Mouse (Mus musculus): ENCODE data around the gene Wfdc5. TPM values are rescaled to one million over a fixed set of nuclear protein-coding genes. Genes with fewer than 3 reads are reported as not detected.

Gene Wfdc5
- polyA plus RNA-seq, 1 experiment from 2014 or later = not detected

- Histone ChIP-seq H3K4me3 (ENCODE audit: low read depth, low read length) (peak overlapping the region; percentile 28), H3K27ac (ENCODE audit: low read depth, low read length) (no peak overlapping the region), H3K27me3 (replicated peaks; ENCODE audit: control insufficient read depth, insufficient read depth, low read length) (peaks cover 56% of the 10 kb centered on the region), H3K36me3 (ENCODE audit: control insufficient read depth, insufficient read depth, low read length) (no peaks in the 10 kb centered on the region), H3K4me1 (ENCODE audit: control insufficient read depth, insufficient read depth, low read length) (0 out of 2 replicates have a peak, but pooled peaks cover 3% of the 10 kb centered on the region), H3K9ac (ENCODE audit: low read length) (peak overlapping the region; percentile 37; the same call in 1 of the 2 replicates), H3K9me3 (replicated peaks; ENCODE audit: control insufficient read depth, low read length) (no peaks in the 10 kb centered on the region), H3K4me2 (ENCODE audit: low read length) (peak overlapping the region; percentile 51)
- ATAC-seq = peak; percentile 55; the same call in 1 of the 2 replicates
- DNase-seq (ENCODE audit: low spot score) = peak; percentile 14
- 13% methylated on average over 90 of the region's 90 CpGs for WGBS
These were observed 14.6 kb downstream of the Wfdc5 start for GRCm38 (mm10) chr2:164167752-164168570.

- Histone ChIP-seq H3K4me3 (ENCODE audit: low read depth, low read length) (no peak overlapping the region), H3K9me3 (replicated peaks; ENCODE audit: control insufficient read depth, low read length) (no peaks in the 10 kb centered on the region), H3K27me3 (replicated peaks; ENCODE audit: control insufficient read depth, insufficient read depth, low read length) (peaks cover 35% of the 10 kb centered on the region), H3K27ac (ENCODE audit: low read depth, low read length) (no peak overlapping the region), H3K4me1 (ENCODE audit: control insufficient read depth, insufficient read depth, low read length) (no peaks in the 10 kb centered on the region), H3K36me3 (ENCODE audit: control insufficient read depth, insufficient read depth, low read length) (no peaks in the 10 kb centered on the region), H3K4me2 (ENCODE audit: low read length) (no peak overlapping the region), H3K9ac (ENCODE audit: low read length) (no peak overlapping the region)
- DNase-seq (ENCODE audit: low spot score) (no peak), ATAC-seq (no peak)
- WGBS = 96% methylated on average over 5 of the region's 5 CpGs
These were observed 17.6 kb downstream of the Wfdc5 start for GRCm38 (mm10) chr2:164164941-164165340.

DNA sequence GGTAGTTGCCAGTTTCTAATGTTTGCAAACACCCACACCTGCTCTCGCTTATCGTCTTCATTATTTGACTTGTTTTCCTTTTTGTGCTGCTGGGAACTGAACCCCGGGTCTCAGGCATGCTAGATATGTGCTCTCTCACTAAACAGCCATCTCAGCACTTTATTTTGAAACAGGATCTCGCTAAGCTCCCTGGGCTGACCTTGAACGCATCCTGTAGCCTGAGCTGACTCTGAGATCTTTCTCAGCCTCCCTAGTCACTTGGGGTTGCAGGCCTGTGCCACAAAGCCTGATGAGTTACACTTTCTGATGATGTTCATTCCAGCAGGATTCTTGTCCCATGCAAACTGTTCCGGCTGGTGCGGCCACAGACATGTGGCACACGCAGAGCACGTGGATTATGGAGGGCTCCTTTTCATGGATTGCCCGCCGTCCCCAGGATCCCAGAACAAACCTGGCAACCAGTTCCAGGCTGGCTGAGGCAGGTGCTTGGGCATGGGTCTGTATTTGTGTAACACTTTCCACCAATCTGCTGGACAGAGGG, 21.0 kb downstream of the Wfdc5 start:
- H3K27ac ChIP-seq (ENCODE audit: low read depth, low read length) = no peak overlapping the region
- H3K4me1 ChIP-seq (ENCODE audit: control insufficient read depth, insufficient read depth, low read length) = no peaks in the 10 kb centered on the region
- no peaks in the 10 kb centered on the region for H3K9me3 ChIP-seq (replicated peaks; ENCODE audit: control insufficient read depth, low read length)
- ATAC-seq (no peak), DNase-seq (ENCODE audit: low spot score) (no peak)
- 88% methylated on average over 11 of the region's 11 CpGs for WGBS
- H3K36me3 ChIP-seq (ENCODE audit: control insufficient read depth, insufficient read depth, low read length) = no peaks in the 10 kb centered on the region
- peaks cover 1% of the 10 kb centered on the region for H3K27me3 ChIP-seq (replicated peaks; ENCODE audit: control insufficient read depth, insufficient read depth, low read length)
- no peak overlapping the region for H3K9ac ChIP-seq (ENCODE audit: low read length)
- H3K4me2 ChIP-seq (ENCODE audit: low read length) = no peak overlapping the region
- no peak overlapping the region for H3K4me3 ChIP-seq (ENCODE audit: low read depth, low read length)

DNA sequence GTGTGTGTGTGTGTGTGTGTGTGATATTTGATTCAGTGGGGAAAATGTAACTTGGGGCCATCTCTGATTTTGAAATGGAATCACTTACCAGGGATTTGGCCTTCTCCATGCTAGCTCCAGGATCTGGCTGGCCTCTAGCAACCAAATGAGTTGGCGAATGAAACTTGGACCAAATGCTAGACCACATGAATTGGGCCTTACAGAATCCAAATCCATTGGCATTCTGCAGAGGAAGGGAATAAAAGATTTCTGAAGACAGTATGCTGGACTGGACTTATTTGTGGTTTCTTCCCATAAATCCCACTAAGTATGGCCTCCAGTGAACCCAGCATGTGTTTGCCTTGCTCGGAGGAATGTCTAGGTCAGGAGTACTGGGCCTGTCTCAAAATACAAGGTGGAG, 23.7 kb downstream of the Wfdc5 start:
- WGBS = 92% methylated on average over 2 of the region's 2 CpGs

DNA sequence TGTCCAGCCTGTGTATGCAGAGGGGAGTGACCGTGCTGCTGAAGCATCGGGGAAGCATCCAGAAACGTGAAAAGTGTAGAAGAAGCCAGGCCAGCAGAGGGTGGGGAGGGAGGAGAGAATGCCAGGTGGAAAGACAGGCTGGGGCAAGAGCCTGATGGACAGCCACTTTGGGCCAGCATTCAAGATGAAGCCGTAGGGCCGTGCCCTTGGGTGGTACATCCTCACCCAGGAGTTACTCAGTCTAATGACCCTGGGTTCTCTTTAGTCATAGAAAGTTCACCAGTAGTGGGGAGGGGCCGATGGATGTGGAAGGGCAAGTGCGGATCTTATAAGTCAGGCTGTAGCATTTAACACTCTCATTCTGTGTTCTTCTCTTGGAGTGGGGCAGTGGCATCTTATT, 26.4 kb downstream of the Wfdc5 start:
- 88% methylated on average over 7 of the region's 7 CpGs for WGBS
- no peak overlapping the region for H3K27ac ChIP-seq (ENCODE audit: low read depth, low read length)
- no peaks in the 10 kb centered on the region for H3K4me1 ChIP-seq (ENCODE audit: control insufficient read depth, insufficient read depth, low read length)
- no peaks in the 10 kb centered on the region for H3K27me3 ChIP-seq (replicated peaks; ENCODE audit: control insufficient read depth, insufficient read depth, low read length)
- H3K4me3 ChIP-seq (ENCODE audit: low read depth, low read length) = no peak overlapping the region
- ATAC-seq = no peak
- H3K4me2 ChIP-seq (ENCODE audit: low read length) = no peak overlapping the region
- no peak overlapping the region for H3K9ac ChIP-seq (ENCODE audit: low read length)
- H3K9me3 ChIP-seq (replicated peaks; ENCODE audit: control insufficient read depth, low read length) = no peaks in the 10 kb centered on the region
- DNase-seq (ENCODE audit: low spot score) = no peak
- H3K36me3 ChIP-seq (ENCODE audit: control insufficient read depth, insufficient read depth, low read length) = peaks cover 41% of the 10 kb centered on the region

More for the DNA sequence above, 23.7 kb downstream of the Wfdc5 start:
- no peak for ATAC-seq
- Histone ChIP-seq H3K36me3 (ENCODE audit: control insufficient read depth, insufficient read depth, low read length) (peaks cover 16% of the 10 kb centered on the region), H3K9me3 (replicated peaks; ENCODE audit: control insufficient read depth, low read length) (no peaks in the 10 kb centered on the region), H3K27ac (ENCODE audit: low read depth, low read length) (no peak overlapping the region), H3K4me1 (ENCODE audit: control insufficient read depth, insufficient read depth, low read length) (no peaks in the 10 kb centered on the region), H3K9ac (ENCODE audit: low read length) (no peak overlapping the region), H3K4me3 (ENCODE audit: low read depth, low read length) (no peak overlapping the region), H3K27me3 (replicated peaks; ENCODE audit: control insufficient read depth, insufficient read depth, low read length) (no peaks in the 10 kb centered on the region), H3K4me2 (ENCODE audit: low read length) (no peak overlapping the region)
- no peak for DNase-seq (ENCODE audit: low spot score)

DNA sequence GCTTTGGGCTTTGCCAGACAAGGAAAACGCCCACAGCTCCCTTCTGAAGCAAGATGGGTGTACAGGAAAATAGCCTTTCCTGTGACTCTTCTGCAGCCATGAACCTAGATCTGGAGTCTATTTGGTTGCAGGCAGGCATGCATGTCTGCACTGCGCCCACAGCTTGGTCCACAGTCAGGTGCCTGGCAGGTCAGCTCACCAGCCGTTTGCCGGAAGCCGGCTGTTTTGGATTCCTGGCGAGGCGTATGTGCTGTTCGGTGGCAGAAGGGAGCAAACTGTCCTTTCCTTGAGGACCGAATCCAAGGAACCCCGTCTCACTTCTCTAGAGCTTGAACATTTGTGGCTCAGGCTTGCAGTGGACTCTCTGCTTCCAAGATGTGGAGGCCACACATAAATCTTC, 28.5 kb downstream of the Wfdc5 start:
- Histone ChIP-seq H3K4me2 (ENCODE audit: low read length) (no peak overlapping the region), H3K4me3 (ENCODE audit: low read depth, low read length) (no peak overlapping the region), H3K4me1 (ENCODE audit: control insufficient read depth, insufficient read depth, low read length) (no peaks in the 10 kb centered on the region), H3K27me3 (replicated peaks; ENCODE audit: control insufficient read depth, insufficient read depth, low read length) (no peaks in the 10 kb centered on the region), H3K27ac (ENCODE audit: low read depth, low read length) (no peak overlapping the region), H3K36me3 (ENCODE audit: control insufficient read depth, insufficient read depth, low read length) (peaks cover 41% of the 10 kb centered on the region), H3K9me3 (replicated peaks; ENCODE audit: control insufficient read depth, low read length) (no peaks in the 10 kb centered on the region), H3K9ac (ENCODE audit: low read length) (no peak overlapping the region)
- ATAC-seq = no peak
- WGBS = 94% methylated on average over 10 of the region's 10 CpGs
- no peak for DNase-seq (ENCODE audit: low spot score)

DNA sequence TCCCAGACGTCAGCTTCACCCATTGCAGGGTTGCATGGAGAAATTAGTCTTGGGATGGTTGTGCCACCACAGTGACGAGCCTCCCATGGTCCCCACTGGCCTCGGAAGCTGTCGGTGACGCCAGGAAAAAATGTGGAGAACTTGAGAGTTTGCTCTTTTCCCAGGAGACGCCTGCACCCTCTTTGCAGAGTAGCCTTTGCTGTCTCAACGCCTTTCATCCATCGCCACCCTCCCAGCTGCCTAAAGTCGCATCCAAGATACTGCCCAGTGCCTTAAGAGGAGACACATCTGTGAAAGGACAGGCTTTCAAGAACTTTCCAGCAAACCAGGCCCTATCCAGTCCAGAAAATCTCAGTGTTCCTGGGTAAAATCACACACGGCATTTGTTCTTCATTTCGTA, 30.2 kb downstream of the Wfdc5 start:
- H3K27ac ChIP-seq (ENCODE audit: low read depth, low read length) = no peak overlapping the region
- H3K27me3 ChIP-seq (replicated peaks; ENCODE audit: control insufficient read depth, insufficient read depth, low read length) = no peaks in the 10 kb centered on the region
- no peaks in the 10 kb centered on the region for H3K4me1 ChIP-seq (ENCODE audit: control insufficient read depth, insufficient read depth, low read length)
- no peak overlapping the region for H3K4me3 ChIP-seq (ENCODE audit: low read depth, low read length)
- no peak overlapping the region for H3K9ac ChIP-seq (ENCODE audit: low read length)
- H3K9me3 ChIP-seq (replicated peaks; ENCODE audit: control insufficient read depth, low read length) = no peaks in the 10 kb centered on the region
- H3K36me3 ChIP-seq (ENCODE audit: control insufficient read depth, insufficient read depth, low read length) = peaks cover 41% of the 10 kb centered on the region
- DNase-seq (ENCODE audit: low spot score) = no peak
- 92% methylated on average over 11 of the region's 11 CpGs for WGBS
- ATAC-seq = no peak
- H3K4me2 ChIP-seq (ENCODE audit: low read length) = no peak overlapping the region

GRCm38 (mm10) chr2:164150086-164150760, 32.3 kb downstream of the Wfdc5 start:
- DNase-seq (ENCODE audit: low spot score) = no peak
- H3K4me2 ChIP-seq (ENCODE audit: low read length) = no peak overlapping the region
- no peaks in the 10 kb centered on the region for H3K9me3 ChIP-seq (replicated peaks; ENCODE audit: control insufficient read depth, low read length)
- no peaks in the 10 kb centered on the region for H3K27me3 ChIP-seq (replicated peaks; ENCODE audit: control insufficient read depth, insufficient read depth, low read length)
- H3K27ac ChIP-seq (ENCODE audit: low read depth, low read length) = no peak overlapping the region
- H3K4me1 ChIP-seq (ENCODE audit: control insufficient read depth, insufficient read depth, low read length) = no peaks in the 10 kb centered on the region
- 57% methylated on average over 14 of the region's 14 CpGs for WGBS
- H3K4me3 ChIP-seq (ENCODE audit: low read depth, low read length) = no peak overlapping the region
- H3K9ac ChIP-seq (ENCODE audit: low read length) = no peak overlapping the region
- no peak for ATAC-seq
- peaks cover 35% of the 10 kb centered on the region for H3K36me3 ChIP-seq (ENCODE audit: control insufficient read depth, insufficient read depth, low read length)

GRCm38 (mm10) chr2:164146556-164146955, 36.0 kb downstream of the Wfdc5 start:
- Histone ChIP-seq H3K36me3 (ENCODE audit: control insufficient read depth, insufficient read depth, low read length) (peaks cover 3% of the 10 kb centered on the region; the same call in 1 of the 2 replicates), H3K4me3 (ENCODE audit: low read depth, low read length) (no peak overlapping the region), H3K4me2 (ENCODE audit: low read length) (no peak overlapping the region), H3K9me3 (replicated peaks; ENCODE audit: control insufficient read depth, low read length) (no peaks in the 10 kb centered on the region), H3K27ac (ENCODE audit: low read depth, low read length) (no peak overlapping the region), H3K9ac (ENCODE audit: low read length) (no peak overlapping the region), H3K4me1 (ENCODE audit: control insufficient read depth, insufficient read depth, low read length) (no peaks in the 10 kb centered on the region), H3K27me3 (replicated peaks; ENCODE audit: control insufficient read depth, insufficient read depth, low read length) (no peaks in the 10 kb centered on the region)
- ATAC-seq (no peak), DNase-seq (ENCODE audit: low spot score) (no peak)
- 95% methylated on average over 12 of the region's 12 CpGs for WGBS
